Comparison of ENCODE assay signal across 17 mouse cellular contexts in genomic region chr5:118190491-118190890, GRCm38 (mm10).
"Had no signal": no experiment of that assay in that cellular context is flagged by ENCODE, and none has a peak within 500 bp of the region (broad histone marks: within the 10 kb centered on the region; RNA-seq: fewer than 3 reads in every experiment).

No protein-coding gene starts in this region.

- ATAC-seq: liver, embryonic 12.5 days; liver, postnatal 0 days; lung, postnatal 0 days; midbrain, embryonic 13.5 days; midbrain, embryonic 15.5 days; midbrain, embryonic 16.5 days had no signal

- DNase-seq: left cerebral cortex, postnatal 4 days; liver; liver, embryonic 13.5 days; liver, postnatal 0 days; lung, adult 18-20 months; lung, adult 2 months; lung, embryonic 14.5 days; lung, postnatal 10 days; lung, postnatal 14 days; lung, postnatal 36 days; lung, postnatal 4 days; midbrain, embryonic 14.5 days had no signal
